In the genomic region with DNA sequence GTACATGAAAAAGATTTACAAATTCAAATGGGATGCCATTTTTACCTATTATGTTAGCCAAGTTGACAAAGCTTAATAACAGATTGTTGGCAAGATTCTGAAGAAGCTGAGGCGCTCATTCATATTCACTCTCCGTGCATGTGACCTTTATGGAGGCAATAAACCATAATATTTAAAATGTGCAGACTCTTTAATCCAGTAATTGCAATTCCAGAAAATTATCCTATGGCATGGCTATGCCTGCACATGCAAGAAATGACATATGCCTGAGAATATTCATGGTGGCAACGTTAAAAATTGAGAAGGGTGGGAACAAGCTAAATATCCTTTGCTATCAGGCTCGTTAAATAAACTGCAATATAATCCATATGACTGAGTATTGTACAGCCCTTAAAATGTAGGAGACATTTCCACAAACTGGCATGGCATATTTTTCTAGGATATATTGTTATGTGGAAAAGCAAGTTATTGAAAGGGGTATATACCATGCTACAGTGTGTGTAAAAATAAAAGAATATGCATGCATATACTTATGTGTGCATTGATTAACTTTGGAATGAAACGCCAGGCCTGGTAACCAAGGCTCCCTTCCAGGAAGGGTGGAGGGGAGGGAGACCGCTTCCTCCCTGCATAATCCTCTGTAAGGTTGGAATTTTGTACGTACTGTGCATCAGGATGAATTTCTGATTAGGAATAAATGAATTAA, we compare ENCODE assay signal across 29 mouse cellular contexts. TPM values are rescaled to one million over a fixed set of nuclear protein-coding genes. Genes with fewer than 3 reads are reported as not detected.
DNase-seq lines count a peak whose midpoint lies in the region; ATAC-seq and TF ChIP-seq lines count a peak whose summit lies in the region.
"Had no signal": no experiment of that assay in that cellular context is flagged by ENCODE, and none has a peak within 500 bp of the region (broad histone marks: within the 10 kb centered on the region; RNA-seq: fewer than 3 reads in every experiment).

No protein-coding gene starts in this region.

- H3K4me3 ChIP-seq in forebrain, embryonic 13.5 days: no peak overlapping the region
- no peak overlapping the region for H3K4me3 ChIP-seq in forebrain, embryonic 10.5 days
- no peak overlapping the region for H3K4me3 ChIP-seq in heart, adult 2 months
- no peak overlapping the region for H3K4me3 ChIP-seq in forebrain, postnatal 0 days (ENCODE audit: low read depth, low read length)
- H3K4me3 ChIP-seq: embryonic facial prominence, embryonic 10.5 days; embryonic facial prominence, embryonic 13.5 days; erythroblast, embryonic 14.5 days; gastrocnemius, adult 2 months; hindbrain, embryonic 10.5 days; hindbrain, embryonic 13.5 days had no signal

- TF ChIP-seq CTCF in heart, adult 2 months (IDR thresholded peaks at IDR 0.05): no peak
- TF ChIP-seq CTCF in brain, embryonic 14.5 days (IDR thresholded peaks at IDR 0.05; ENCODE audit: borderline replicate concordance, extremely low read depth, insufficient read depth, insufficient read length): no peak
- no peak for TF ChIP-seq CTCF in forebrain, postnatal 0 days (IDR thresholded peaks at IDR 0.05; ENCODE audit: low read depth)

- 69% methylated on average over 7 of the region's 7 CpGs for WGBS in forebrain, embryonic 13.5 days
- WGBS in forebrain, embryonic 10.5 days: 83% methylated on average over 7 of the region's 7 CpGs
- 67% methylated on average over 7 of the region's 7 CpGs for WGBS in heart, adult 2 months
- WGBS in forebrain, postnatal 0 days: 37% methylated on average over 7 of the region's 7 CpGs

- no peak for TF ChIP-seq EP300 in heart, adult 2 months (IDR thresholded peaks at IDR 0.05; ENCODE audit: insufficient read depth, low read depth, low read length)

- H3K79me2 ChIP-seq in heart, adult 2 months (replicated peaks; ENCODE audit: control insufficient read depth, insufficient read depth, low read length): no peaks in the 10 kb centered on the region

- H3K9me3 ChIP-seq in forebrain, embryonic 13.5 days (replicated peaks): no peaks in the 10 kb centered on the region
- no peaks in the 10 kb centered on the region for H3K9me3 ChIP-seq in forebrain, embryonic 10.5 days
- H3K9me3 ChIP-seq in forebrain, postnatal 0 days (ENCODE audit: low read length): no peaks in the 10 kb centered on the region
- H3K9me3 ChIP-seq: embryonic facial prominence, embryonic 10.5 days; embryonic facial prominence, embryonic 13.5 days; hindbrain, embryonic 10.5 days; hindbrain, embryonic 13.5 days had no signal

- no peaks in the 10 kb centered on the region; the same call in 1 of the 2 replicates for H3K27me3 ChIP-seq in forebrain, embryonic 13.5 days
- H3K27me3 ChIP-seq in forebrain, embryonic 10.5 days (ENCODE audit: poor library complexity, severe bottlenecking): no peaks in the 10 kb centered on the region
- no peaks in the 10 kb centered on the region for H3K27me3 ChIP-seq in heart, adult 2 months (ENCODE audit: control insufficient read depth, insufficient read depth, low read length)
- no peaks in the 10 kb centered on the region for H3K27me3 ChIP-seq in forebrain, postnatal 0 days (ENCODE audit: insufficient read depth, low read length)
- H3K27me3 ChIP-seq: embryonic facial prominence, embryonic 13.5 days had no signal

- H3K27ac ChIP-seq in forebrain, embryonic 13.5 days: no peak overlapping the region
- no peak overlapping the region for H3K27ac ChIP-seq in forebrain, embryonic 10.5 days
- H3K27ac ChIP-seq in heart, adult 2 months: no peak overlapping the region
- peak overlapping the region; percentile 71 for H3K27ac ChIP-seq in forebrain, postnatal 0 days (ENCODE audit: low read depth, low read length)
- H3K27ac ChIP-seq: embryonic facial prominence, embryonic 10.5 days; embryonic facial prominence, embryonic 13.5 days; gastrocnemius, adult 2 months; hindbrain, embryonic 10.5 days; hindbrain, embryonic 13.5 days had no signal

- no peaks in the 10 kb centered on the region for H3K36me3 ChIP-seq in forebrain, embryonic 13.5 days (ENCODE audit: poor library complexity, severe bottlenecking)
- no peaks in the 10 kb centered on the region for H3K36me3 ChIP-seq in forebrain, embryonic 10.5 days (replicated peaks)
- no peaks in the 10 kb centered on the region for H3K36me3 ChIP-seq in heart, adult 2 months (ENCODE audit: control insufficient read depth, insufficient read depth, low read length)
- no peaks in the 10 kb centered on the region for H3K36me3 ChIP-seq in forebrain, postnatal 0 days (ENCODE audit: insufficient read depth)
- H3K36me3 ChIP-seq: embryonic facial prominence, embryonic 10.5 days; embryonic facial prominence, embryonic 13.5 days; hindbrain, embryonic 10.5 days; hindbrain, embryonic 13.5 days had no signal

- peaks cover 9% of the 10 kb centered on the region for H3K4me1 ChIP-seq in forebrain, embryonic 13.5 days
- H3K4me1 ChIP-seq in forebrain, embryonic 10.5 days: no peaks in the 10 kb centered on the region
- no peaks in the 10 kb centered on the region for H3K4me1 ChIP-seq in heart, adult 2 months (ENCODE audit: control insufficient read depth, insufficient read depth, low read length)
- H3K4me1 ChIP-seq in forebrain, postnatal 0 days (ENCODE audit: insufficient read depth): 0 out of 2 replicates have a peak, but pooled peaks cover 5% of the 10 kb centered on the region
- H3K4me1 ChIP-seq: embryonic facial prominence, embryonic 10.5 days; embryonic facial prominence, embryonic 13.5 days; hindbrain, embryonic 10.5 days had no signal

- no peak for TF ChIP-seq POLR2A in heart, adult 2 months (IDR thresholded peaks at IDR 0.05; ENCODE audit: insufficient read depth, low read depth, low read length)
- TF ChIP-seq POLR2A in brain, embryonic 14.5 days (IDR thresholded peaks at IDR 0.05; ENCODE audit: borderline replicate concordance, extremely low read depth, insufficient read depth, insufficient read length, poor library complexity, severe bottlenecking): no peak

- H3K9ac ChIP-seq in forebrain, embryonic 13.5 days: no peak overlapping the region
- no peak overlapping the region for H3K9ac ChIP-seq in heart, adult 2 months (ENCODE audit: low read depth, low read length)
- no peak overlapping the region for H3K9ac ChIP-seq in forebrain, postnatal 0 days
- H3K9ac ChIP-seq: embryonic facial prominence, embryonic 13.5 days; hindbrain, embryonic 13.5 days had no signal

- DNase-seq in forebrain, embryonic 10.5 days (ENCODE audit: extremely low spot score, low spot score): no peak
- DNase-seq in heart, adult 11 months: peak; percentile 11
- DNase-seq in heart, adult 2 months: no peak
- DNase-seq in brain, embryonic 14.5 days (ENCODE audit: low read depth): peak; percentile 58
- DNase-seq in forebrain, postnatal 0 days: peak; percentile 60
- DNase-seq in left cerebral cortex, adult 9 months (ENCODE audit: low spot score in 2 of 2): no peak
- DNase-seq: adrenal gland, adult 8-10 months; adrenal gland, postnatal 25 days; cerebellum, adult 11 months; cerebellum, adult 2 months; cerebellum, adult 9-11 months; cerebellum, postnatal 25 days; gastrocnemius, adult 2 months; gastrocnemius, postnatal 14 days; heart, adult 18-20 months; heart, postnatal 36 days; kidney, adult 18-20 months had no signal

- intact Hi-C loops in heart, adult 2 months (cut with DNase I): no loop called here

- peak; percentile 84; the same call in 1 of the 2 replicates for ATAC-seq in forebrain, embryonic 13.5 days
- peak; percentile 82 for ATAC-seq in forebrain, postnatal 0 days
- ATAC-seq: activated CD4-positive, CD25-positive, alpha-beta regulatory T cell, adult 4 months; hindbrain, embryonic 16.5 days; inflammation-experienced regulatory T-cells, adult 6 months; intestine, embryonic 16.5 days had no signal

- H3K4me2 ChIP-seq in forebrain, embryonic 13.5 days: no peak overlapping the region
- H3K4me2 ChIP-seq in forebrain, postnatal 0 days (ENCODE audit: low read depth): no peak overlapping the region
- H3K4me2 ChIP-seq: embryonic facial prominence, embryonic 13.5 days; heart, embryonic 11.5 days; hindbrain, embryonic 13.5 days had no signal

RNA-seq across cellular contexts. Expression of gene Ntrk3, which starts 16.1 kb away (rescaled TPM):
- 16.6 and 18.8 TPM in 2 replicates for polyA plus RNA-seq in forebrain, embryonic 13.5 days (2015; fragmentation: Nextera tagmentation; extraction: Ambion mirVana)
- 2.3 and 3.8 TPM in 2 replicates for polyA plus RNA-seq in forebrain, embryonic 10.5 days (2016; fragmentation: Nextera tagmentation; extraction: Ambion mirVana)
- total RNA-seq in heart, adult 2 months (2021): 1 to 10 TPM; 1.4 to 1.8 TPM
- polyA plus RNA-seq in heart, adult 2 months (2012; rRNA removed): 4.8 and 9.1 TPM in 2 replicates
- polyA plus RNA-seq in brain, embryonic 14.5 days (2012; rRNA removed): 49.7 and 56.0 TPM in 2 replicates
- 72.7 and 90.1 TPM in 2 replicates for total RNA-seq in forebrain, postnatal 0 days (2014; rRNA removed)
- 16.3 and 28.5 TPM in 2 replicates for polyA plus RNA-seq in forebrain, postnatal 0 days (2015; fragmentation: Nextera tagmentation; extraction: Ambion mirVana)
- total RNA-seq: common myeloid progenitor, adult 5-6 weeks had no signal
- polyA plus RNA-seq: erythroblast, embryonic 14.5 days had no signal

RNA-seq across cellular contexts. Expression of gene Mrps11, which starts 29.0 kb away (rescaled TPM):
- polyA plus RNA-seq in forebrain, embryonic 13.5 days (2015; fragmentation: Nextera tagmentation; extraction: Ambion mirVana): 79.2 and 81.2 TPM in 2 replicates
- polyA plus RNA-seq in forebrain, embryonic 10.5 days (2016; fragmentation: Nextera tagmentation; extraction: Ambion mirVana): 87.0 and 90.5 TPM in 2 replicates
- 10 to 100 TPM; 40.5 to 40.6 TPM for total RNA-seq in heart, adult 2 months (2021)
- 38.0 and 50.0 TPM in 2 replicates for polyA plus RNA-seq in heart, adult 2 months (2012; rRNA removed)
- polyA plus RNA-seq in brain, embryonic 14.5 days (2012; rRNA removed): 75.8 and 97.2 TPM in 2 replicates
- 44.7 and 51.6 TPM in 2 replicates for total RNA-seq in forebrain, postnatal 0 days (2014; rRNA removed)
- polyA plus RNA-seq in forebrain, postnatal 0 days (2015; fragmentation: Nextera tagmentation; extraction: Ambion mirVana): 70.4 and 77.5 TPM in 2 replicates

RNA-seq across cellular contexts. Expression of gene Mrpl46, which starts 29.4 kb away (rescaled TPM):
- polyA plus RNA-seq in forebrain, embryonic 13.5 days (2015; fragmentation: Nextera tagmentation; extraction: Ambion mirVana): 63.5 and 63.6 TPM in 2 replicates
- 85.9 and 86.2 TPM in 2 replicates for polyA plus RNA-seq in forebrain, embryonic 10.5 days (2016; fragmentation: Nextera tagmentation; extraction: Ambion mirVana)
- total RNA-seq in heart, adult 2 months (2021): 10 to 100 TPM; 48.6 to 52.0 TPM
- 27.4 and 31.7 TPM in 2 replicates for polyA plus RNA-seq in heart, adult 2 months (2012; rRNA removed)
- 24.8 and 27.6 TPM in 2 replicates for polyA plus RNA-seq in brain, embryonic 14.5 days (2012; rRNA removed)
- total RNA-seq in forebrain, postnatal 0 days (2014; rRNA removed): 33.2 and 39.9 TPM in 2 replicates
- polyA plus RNA-seq in forebrain, postnatal 0 days (2015; fragmentation: Nextera tagmentation; extraction: Ambion mirVana): 63.9 and 74.8 TPM in 2 replicates

Comparison
In these comparisons a context has a peak if more than half of its experiments do, and no peak if none do; other contexts are left out.
1. DNase-seq: peak in heart, adult 11 months (single experiment), brain, embryonic 14.5 days (single experiment) and forebrain, postnatal 0 days (single experiment); none in forebrain, embryonic 10.5 days (single experiment), heart, adult 2 months (0 of 2) and left cerebral cortex, adult 9 months (0 of 2).